Comparison of ENCODE assay signal across 9 mouse cellular contexts in genomic region chr15:79543968-79544367, GRCm38 (mm10). TPM values are rescaled to one million over a fixed set of nuclear protein-coding genes. Genes with fewer than 3 reads are reported as not detected.
DNase-seq lines count a peak whose midpoint lies in the region; ATAC-seq lines count a peak whose summit lies in the region.
"Had no signal": no experiment of that assay in that cellular context is flagged by ENCODE, and none has a peak within 500 bp of the region (broad histone marks: within the 10 kb centered on the region; RNA-seq: fewer than 3 reads in every experiment).

No protein-coding gene starts in this region.

- H3K4me3 ChIP-seq in heart, embryonic 15.5 days: peak overlapping the region; percentile 79; the same call in 1 of the 2 replicates
- peak overlapping the region; percentile 91 for H3K4me3 ChIP-seq in embryonic facial prominence, embryonic 13.5 days
- no peak overlapping the region for H3K4me3 ChIP-seq in intestine, embryonic 15.5 days (replicated peaks)
- peak overlapping the region; percentile 84 for H3K4me3 ChIP-seq in midbrain, embryonic 15.5 days

- H3K4me1 ChIP-seq in heart, embryonic 15.5 days (replicated peaks): peaks cover 23% of the 10 kb centered on the region
- peaks cover 22% of the 10 kb centered on the region for H3K4me1 ChIP-seq in embryonic facial prominence, embryonic 13.5 days
- peaks cover 8% of the 10 kb centered on the region for H3K4me1 ChIP-seq in intestine, embryonic 15.5 days (replicated peaks)
- H3K4me1 ChIP-seq in midbrain, embryonic 15.5 days: peaks cover 29% of the 10 kb centered on the region

- intact Hi-C loops in heart, postnatal 36 days (cut with DNase I): no loop called here
- intact Hi-C loops in left cerebral cortex, postnatal 14 days (cut with DNase I): no loop called here

- H3K4me2 ChIP-seq in heart, embryonic 15.5 days: peak overlapping the region; percentile 74
- H3K4me2 ChIP-seq in embryonic facial prominence, embryonic 13.5 days: peak overlapping the region; percentile 81
- H3K4me2 ChIP-seq in intestine, embryonic 15.5 days (replicated peaks): peak overlapping the region; percentile 65
- peak overlapping the region; percentile 82 for H3K4me2 ChIP-seq in midbrain, embryonic 15.5 days

- DNase-seq in heart, postnatal 36 days: no peak
- no peak for DNase-seq in urinary bladder, postnatal 36 days (ENCODE audit: low spot score in 2 of 2)
- DNase-seq in layer of hippocampus, postnatal 25 days (ENCODE audit: extremely low spot score in 1 of 2, low spot score in 1 of 2): no peak
- no peak for DNase-seq in left cerebral cortex, postnatal 14 days (ENCODE audit: low spot score in 2 of 2)

- peaks cover 51% of the 10 kb centered on the region for H3K36me3 ChIP-seq in heart, embryonic 15.5 days
- peaks cover 53% of the 10 kb centered on the region for H3K36me3 ChIP-seq in embryonic facial prominence, embryonic 13.5 days
- H3K36me3 ChIP-seq in intestine, embryonic 15.5 days: peaks cover 36% of the 10 kb centered on the region
- H3K36me3 ChIP-seq in midbrain, embryonic 15.5 days (replicated peaks): peaks cover 48% of the 10 kb centered on the region

- 91% methylated on average over 3 of the region's 3 CpGs for WGBS in heart, embryonic 15.5 days
- 94% methylated on average over 3 of the region's 3 CpGs for WGBS in embryonic facial prominence, embryonic 13.5 days
- WGBS in intestine, embryonic 15.5 days: 93% methylated on average over 3 of the region's 3 CpGs
- 91% methylated on average over 3 of the region's 3 CpGs for WGBS in midbrain, embryonic 15.5 days

- H3K9ac ChIP-seq in heart, embryonic 15.5 days: no peak overlapping the region
- H3K9ac ChIP-seq in embryonic facial prominence, embryonic 13.5 days: no peak overlapping the region
- no peak overlapping the region for H3K9ac ChIP-seq in intestine, embryonic 15.5 days
- H3K9ac ChIP-seq in midbrain, embryonic 15.5 days: no peak overlapping the region

- no peaks in the 10 kb centered on the region for H3K9me3 ChIP-seq in heart, embryonic 15.5 days (replicated peaks)
- no peaks in the 10 kb centered on the region for H3K9me3 ChIP-seq in embryonic facial prominence, embryonic 13.5 days
- H3K9me3 ChIP-seq in intestine, embryonic 15.5 days: no peaks in the 10 kb centered on the region
- H3K9me3 ChIP-seq in midbrain, embryonic 15.5 days: no peaks in the 10 kb centered on the region

- no peak overlapping the region for H3K27ac ChIP-seq in heart, embryonic 15.5 days
- no peak overlapping the region for H3K27ac ChIP-seq in embryonic facial prominence, embryonic 13.5 days
- no peak overlapping the region for H3K27ac ChIP-seq in intestine, embryonic 15.5 days
- no peak overlapping the region for H3K27ac ChIP-seq in midbrain, embryonic 15.5 days

- no peaks in the 10 kb centered on the region for H3K27me3 ChIP-seq in heart, embryonic 15.5 days
- no peaks in the 10 kb centered on the region for H3K27me3 ChIP-seq in embryonic facial prominence, embryonic 13.5 days
- no peaks in the 10 kb centered on the region for H3K27me3 ChIP-seq in intestine, embryonic 15.5 days (replicated peaks)
- H3K27me3 ChIP-seq in midbrain, embryonic 15.5 days (replicated peaks): no peaks in the 10 kb centered on the region

- ATAC-seq in heart, embryonic 15.5 days (replicated peaks; ENCODE audit: insufficient number of reproducible peaks, insufficient read depth, low FRiP score, low read depth): no peak
- ATAC-seq in embryonic facial prominence, embryonic 13.5 days (ENCODE audit: insufficient number of reproducible peaks, insufficient read depth, low FRiP score, low TSS enrichment, low read depth): no peak
- no peak for ATAC-seq in intestine, embryonic 15.5 days
- ATAC-seq in midbrain, embryonic 15.5 days (replicated peaks): no peak

RNA-seq across cellular contexts. Expression of gene Ddx17, which starts 2.6 kb away (rescaled TPM):
- polyA plus RNA-seq in heart, embryonic 15.5 days (2015; fragmentation: Nextera tagmentation; extraction: Ambion mirVana): 28.5 and 34.2 TPM in 2 replicates
- 10 to 100 TPM; 84.7 to 86.5 TPM for total RNA-seq in heart, postnatal 36 days (2021)
- 61.4 and 65.8 TPM in 2 replicates for polyA plus RNA-seq in embryonic facial prominence, embryonic 13.5 days (2015; fragmentation: Nextera tagmentation; extraction: Ambion mirVana)
- 39.3 and 41.2 TPM in 2 replicates for polyA plus RNA-seq in intestine, embryonic 15.5 days (2015; fragmentation: Nextera tagmentation; extraction: Ambion mirVana)
- 57.8 and 63.3 TPM in 2 replicates for polyA plus RNA-seq in midbrain, embryonic 15.5 days (2015; fragmentation: Nextera tagmentation; extraction: Ambion mirVana)
- 100 to 1,000 TPM; 275 to 348 TPM for total RNA-seq in layer of hippocampus, postnatal 25 days (2021)
- total RNA-seq in left cerebral cortex, postnatal 14 days (2021): 100 to 1,000 TPM; 363 to 364 TPM

RNA-seq across cellular contexts. Expression of gene Kdelr3, which starts 27.8 kb away (rescaled TPM):
- polyA plus RNA-seq in heart, embryonic 15.5 days (2015; fragmentation: Nextera tagmentation; extraction: Ambion mirVana): 62.9 and 83.1 TPM in 2 replicates
- total RNA-seq in heart, postnatal 36 days (2021): 1 to 10 TPM; 6.5 to 7.2 TPM
- 89.9 and 99.5 TPM in 2 replicates for polyA plus RNA-seq in embryonic facial prominence, embryonic 13.5 days (2015; fragmentation: Nextera tagmentation; extraction: Ambion mirVana)
- 71.6 and 78.7 TPM in 2 replicates for polyA plus RNA-seq in intestine, embryonic 15.5 days (2015; fragmentation: Nextera tagmentation; extraction: Ambion mirVana)
- polyA plus RNA-seq in midbrain, embryonic 15.5 days (2015; fragmentation: Nextera tagmentation; extraction: Ambion mirVana): 9.0 and 11.0 TPM in 2 replicates
- under 1 TPM; 0.37 to 0.68 TPM for total RNA-seq in layer of hippocampus, postnatal 25 days (2021)
- total RNA-seq in left cerebral cortex, postnatal 14 days (2021): 1 to 10 TPM; 1.3 to 1.6 TPM

RNA-seq across cellular contexts. Expression of gene Kcnj4, which starts 38.9 kb away (rescaled TPM):
- polyA plus RNA-seq in heart, embryonic 15.5 days (2015; fragmentation: Nextera tagmentation; extraction: Ambion mirVana): 0.20 and 0.34 TPM in 2 replicates
- under 1 TPM in 1 of 2 experiments, not detected in 1; 0.11 TPM for total RNA-seq in heart, postnatal 36 days (2021)
- polyA plus RNA-seq in embryonic facial prominence, embryonic 13.5 days (2015; fragmentation: Nextera tagmentation; extraction: Ambion mirVana): not detected in 2 replicates
- not detected in 2 replicates for polyA plus RNA-seq in intestine, embryonic 15.5 days (2015; fragmentation: Nextera tagmentation; extraction: Ambion mirVana)
- 0.10 TPM in 1 of 2 replicates, not detected in the other for polyA plus RNA-seq in midbrain, embryonic 15.5 days (2015; fragmentation: Nextera tagmentation; extraction: Ambion mirVana)
- 10 to 100 TPM; 85.0 to 86.9 TPM for total RNA-seq in layer of hippocampus, postnatal 25 days (2021)
- total RNA-seq in left cerebral cortex, postnatal 14 days (2021): 100 to 1,000 TPM; 166 to 177 TPM
- polyA plus RNA-seq: embryonic facial prominence, embryonic 11.5 days had no signal
